Mouse (Mus musculus) cerebellum, postnatal 25 days (tissue): ENCODE data around the gene 6330409D20Rik.

Source experiments
- DNase-seq, 2 experiments: peaks; one replicate each; pipeline ENCODE4 v3.0.0; 2021; ENCODE audit warnings: mixed read lengths in 2 of 2

Gene 6330409D20Rik

DNA sequence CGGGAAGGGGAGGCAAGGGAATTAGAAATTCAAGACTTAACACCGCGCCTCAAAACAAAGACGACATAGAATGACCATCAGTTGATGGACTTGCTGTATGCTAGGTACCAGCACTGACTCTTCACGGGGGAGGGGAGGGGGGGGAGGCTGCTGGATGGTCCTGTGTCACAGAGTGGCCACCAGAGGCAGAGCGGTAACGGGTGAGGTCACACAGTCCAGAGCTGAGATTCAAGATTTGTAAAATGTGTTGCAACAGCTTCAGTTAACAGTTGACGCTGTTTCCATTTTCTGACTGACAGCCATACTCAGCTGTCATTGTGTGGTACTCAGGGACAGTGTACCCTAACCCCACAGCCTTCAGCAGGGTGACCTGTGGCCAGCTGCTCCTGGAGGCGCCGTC lies 11.4 kb upstream of the 6330409D20Rik start:
- DNase-seq, result no peak

DNA sequence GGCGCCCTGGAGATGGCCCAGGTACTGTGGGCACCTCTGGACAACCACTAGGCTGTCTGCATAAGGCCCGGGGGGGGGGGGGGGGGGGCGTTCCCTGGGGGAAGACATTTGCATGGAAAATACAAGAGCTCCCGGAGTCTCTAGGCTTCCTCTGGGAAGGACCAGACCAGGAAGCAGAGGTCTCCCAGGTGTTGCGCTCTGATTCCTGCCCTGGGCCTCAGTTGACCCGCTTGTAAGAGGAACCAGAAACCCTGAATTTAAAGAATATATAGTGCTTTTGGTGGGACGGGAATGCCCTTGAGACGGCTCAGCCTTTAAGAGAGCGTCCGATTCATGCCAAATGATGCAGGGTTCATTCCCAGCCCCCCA lies 10.8 kb upstream of the 6330409D20Rik start:
- DNase-seq, result no peak

DNA sequence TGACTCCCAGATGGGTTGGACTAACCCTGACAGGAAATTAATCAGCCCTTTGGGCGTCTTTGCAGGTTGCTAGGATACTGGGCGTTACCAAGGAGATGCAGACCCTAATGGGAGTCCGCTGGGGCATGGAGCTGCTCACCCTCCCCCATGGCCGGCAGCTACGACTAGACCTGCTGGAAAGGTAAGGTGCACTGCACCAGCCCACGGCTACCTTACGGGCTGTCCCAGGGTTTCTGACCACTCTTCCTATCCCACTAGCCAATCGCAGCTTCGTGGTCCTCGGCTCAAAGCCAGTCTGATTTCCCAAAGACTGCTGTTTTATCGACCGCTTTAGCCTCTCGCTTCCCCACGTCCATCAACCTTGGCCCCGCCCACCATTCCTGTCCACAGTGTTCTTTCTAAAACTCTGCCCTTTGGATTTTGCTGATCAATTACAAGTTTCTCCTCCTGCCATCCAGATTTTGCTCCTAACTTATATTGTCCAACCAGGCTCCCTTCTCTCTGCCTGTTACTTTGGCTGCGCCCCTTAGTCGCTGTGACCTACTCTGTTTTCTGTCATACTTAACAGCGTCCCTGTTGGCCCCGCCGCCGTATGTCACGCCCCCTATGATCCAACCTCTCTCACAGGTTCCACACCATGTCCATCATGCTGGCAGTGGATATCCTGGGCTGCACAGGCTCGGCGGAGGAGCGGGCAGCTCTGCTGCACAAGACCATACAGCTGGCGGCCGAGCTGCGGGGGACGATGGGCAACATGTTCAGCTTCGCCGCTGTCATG lies 10.3 kb upstream of the 6330409D20Rik start:
- no peak for DNase-seq

DNA sequence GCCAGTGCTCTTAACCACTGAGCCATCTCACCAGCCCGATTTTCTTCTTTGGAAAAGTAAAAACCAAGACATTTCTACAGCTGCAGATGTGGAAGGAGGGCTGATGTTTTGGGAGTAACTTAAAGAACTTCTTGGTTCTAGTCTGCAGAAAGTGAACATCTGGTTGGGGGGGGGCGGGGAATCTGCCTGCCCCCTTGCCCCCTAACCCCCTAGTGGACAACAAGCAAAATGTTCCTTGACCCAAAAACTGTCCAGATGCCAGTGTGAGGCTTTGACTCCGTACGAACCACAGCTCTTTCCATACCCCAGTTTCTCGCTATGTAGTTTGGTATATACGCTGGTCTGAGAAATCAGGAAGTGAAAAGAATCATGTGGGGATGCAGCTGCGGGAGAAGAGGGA lies 9.4 kb upstream of the 6330409D20Rik start:
- DNase-seq, result no peak

DNA sequence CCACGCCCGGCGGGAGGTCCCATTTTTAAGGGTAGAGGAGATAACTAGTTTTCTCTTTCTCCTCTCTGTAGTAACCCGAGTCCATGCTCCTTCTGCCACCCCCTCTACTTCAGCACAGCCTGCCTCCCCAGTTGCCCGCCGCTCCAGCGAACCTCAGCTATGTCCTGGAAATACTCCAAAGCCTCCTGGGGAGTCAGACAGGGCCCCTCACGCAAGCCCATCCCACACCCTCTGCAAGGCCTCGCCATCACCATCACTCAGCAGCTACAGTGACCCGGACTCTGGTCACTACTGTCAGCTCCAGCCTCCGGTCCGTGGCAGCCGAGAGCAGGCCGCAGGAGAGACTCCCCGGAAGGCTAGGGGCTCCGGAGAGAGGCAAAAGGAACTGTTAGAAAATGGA lies 8.3 kb upstream of the 6330409D20Rik start:
- no peak for DNase-seq

DNA sequence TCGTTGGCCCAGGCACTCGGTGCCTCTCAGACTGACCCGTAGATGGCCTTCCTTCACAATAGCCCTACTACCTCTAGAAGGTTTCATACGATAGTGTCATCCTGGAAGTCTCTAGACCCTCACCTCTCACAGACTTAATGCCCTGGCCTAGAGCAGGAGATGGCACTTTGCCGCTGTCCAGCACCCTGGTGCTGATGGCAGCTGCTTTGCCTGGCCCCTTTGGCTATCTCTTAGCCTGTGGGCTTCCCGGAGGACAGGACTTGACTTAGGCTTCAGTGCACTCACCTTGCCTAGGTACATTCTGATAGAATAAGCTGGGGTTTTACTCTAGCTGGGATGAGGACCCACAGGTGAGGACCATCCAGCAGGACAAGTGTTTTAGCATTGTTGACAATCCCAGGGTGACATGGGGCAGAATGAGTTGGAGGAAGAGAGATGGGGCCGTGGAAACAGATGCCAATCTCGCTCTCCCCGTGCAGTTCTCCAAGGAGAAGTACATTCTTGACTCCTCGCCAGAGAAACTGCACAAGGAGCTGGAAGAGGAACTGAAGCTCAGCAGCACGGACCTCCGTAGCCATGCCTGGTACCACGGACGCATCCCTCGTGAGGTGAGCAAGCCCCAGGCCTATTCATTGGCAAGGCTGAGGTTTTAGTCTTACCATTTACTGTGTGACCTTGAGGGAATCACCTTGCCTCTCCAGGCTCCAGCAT lies 3.6 kb upstream of the 6330409D20Rik start:
- no peak for DNase-seq

DNA sequence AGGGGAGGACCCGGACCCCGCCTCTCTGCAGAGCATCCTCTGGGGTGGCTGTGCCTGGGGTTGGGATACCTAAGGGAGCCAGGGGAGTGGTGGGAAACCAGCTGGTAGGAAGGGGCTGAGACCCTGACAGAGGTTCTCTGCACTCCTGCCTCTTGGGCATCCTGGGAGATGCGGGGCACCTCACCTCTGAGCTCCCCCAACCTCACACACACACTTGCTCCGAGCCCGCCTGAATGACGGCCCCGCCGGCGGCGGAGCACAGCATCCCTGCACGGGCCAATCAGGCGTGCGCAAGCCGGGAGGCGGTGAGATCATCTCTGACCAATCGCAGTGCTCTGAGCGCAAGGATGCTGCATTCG lies 1.3 kb upstream of the 6330409D20Rik start:
- DNase-seq, result peak; percentile 94 to 96

DNA sequence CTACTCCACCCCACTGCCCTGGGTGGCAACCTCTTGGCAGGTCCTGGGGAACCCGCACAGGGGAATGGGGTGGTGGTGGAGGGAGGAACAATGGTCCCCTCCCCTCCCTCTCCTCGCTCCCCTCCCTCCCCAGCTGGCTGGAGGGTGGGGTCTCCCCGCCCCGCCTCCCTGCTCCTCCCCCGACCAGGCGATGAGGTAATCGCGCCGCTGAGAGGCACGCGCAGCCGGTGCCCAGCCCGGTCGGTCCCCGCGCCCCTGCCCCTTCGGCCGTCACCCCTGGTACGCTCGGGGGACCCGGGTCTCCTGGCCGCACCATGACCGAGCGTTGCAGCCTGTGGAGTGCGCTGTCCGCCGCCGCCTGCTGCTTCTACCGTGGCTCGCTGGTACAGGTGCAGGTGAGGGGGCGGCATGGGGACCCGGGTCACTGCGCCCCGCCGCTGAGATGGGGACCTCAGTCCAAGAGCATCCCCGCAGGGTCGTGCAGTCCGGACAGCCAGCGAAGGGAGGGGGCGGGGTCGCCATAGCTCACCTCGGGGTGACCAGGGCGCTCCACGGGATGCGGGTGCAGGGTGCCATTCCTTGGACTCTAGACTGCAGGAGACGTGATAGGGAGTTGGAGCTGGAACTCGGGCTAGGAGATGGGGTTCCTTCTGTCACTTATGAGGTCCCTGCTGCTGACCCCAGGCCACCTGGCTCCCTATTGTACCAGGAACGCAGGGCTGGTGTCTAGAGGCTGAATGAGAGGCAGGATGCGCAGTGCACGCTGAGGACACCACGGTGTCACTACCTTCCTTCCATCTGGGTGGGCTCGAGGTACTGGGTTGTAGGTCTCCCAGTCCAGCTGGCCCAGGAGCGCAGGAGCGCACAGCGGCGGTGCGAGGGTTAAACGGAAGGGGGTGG lies 707 bp upstream of the 6330409D20Rik start:
- peak; percentile 85 to 90 for DNase-seq

DNA sequence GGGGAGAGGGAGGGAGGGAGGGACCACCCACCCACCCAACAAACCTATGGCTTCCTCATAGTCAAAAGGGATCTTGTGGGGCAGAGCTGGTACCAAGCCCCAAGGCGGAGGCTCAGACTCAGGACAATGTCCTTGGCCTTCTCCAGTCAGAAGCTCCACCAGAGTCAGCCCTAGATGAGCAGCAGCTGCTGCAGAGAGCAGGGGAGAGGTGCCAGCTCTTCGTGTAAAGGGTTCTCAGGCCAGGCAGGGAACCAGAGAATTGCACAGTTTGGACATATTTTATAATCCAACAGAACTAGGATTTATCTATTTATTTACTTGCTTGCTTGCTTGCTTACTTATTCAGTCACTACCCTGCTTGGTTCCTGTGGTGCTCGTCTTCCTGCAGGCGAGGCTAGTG lies 1.5 kb downstream of the 6330409D20Rik start:
- DNase-seq, result no peak

DNA sequence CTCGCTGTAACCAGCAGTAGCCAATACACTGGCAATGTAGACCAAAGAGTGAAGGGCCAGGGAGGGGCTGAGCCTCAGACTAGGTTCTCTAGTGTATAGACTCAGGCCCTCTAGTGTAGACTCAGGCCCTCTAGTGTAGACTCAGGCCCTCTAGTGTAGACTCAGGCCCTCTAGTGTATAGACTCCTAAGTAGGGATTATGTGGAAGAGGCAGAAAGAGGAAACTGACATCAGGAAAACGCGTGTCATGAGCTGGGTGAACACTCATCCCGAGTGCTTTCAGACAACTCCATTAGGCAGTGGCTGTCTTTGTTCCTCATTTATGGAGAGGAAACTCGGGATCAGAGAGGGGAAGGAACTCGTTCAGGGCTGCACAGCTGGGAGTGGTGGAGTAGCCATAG lies 3.8 kb downstream of the 6330409D20Rik start:
- no peak for DNase-seq

DNA sequence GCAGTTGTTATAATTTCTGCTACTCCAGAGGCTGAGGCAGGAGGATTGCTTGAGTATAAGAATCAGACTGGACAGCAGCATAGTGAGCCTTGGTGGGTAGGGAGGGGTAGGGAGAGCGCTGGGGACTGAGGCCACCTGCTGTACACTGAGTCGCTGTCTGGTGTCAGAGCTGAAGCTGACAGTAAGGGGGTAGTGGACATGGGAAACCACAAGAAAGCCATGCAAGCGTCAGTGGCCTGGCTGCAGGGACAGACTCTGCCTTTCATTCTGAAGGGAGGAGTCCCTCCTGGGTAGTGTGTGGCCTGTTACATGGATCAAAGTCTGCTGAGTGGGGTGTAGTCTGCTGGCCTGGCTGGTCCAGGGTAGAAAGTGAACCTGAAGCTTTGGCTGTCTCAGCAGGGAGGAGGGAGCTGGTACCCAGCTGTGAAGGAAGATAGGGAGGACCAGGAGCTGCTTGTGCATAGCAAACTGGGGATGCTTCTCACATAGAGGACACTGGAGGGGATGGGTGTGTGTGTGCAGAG lies 4.4 kb downstream of the 6330409D20Rik start:
- no peak for DNase-seq

DNA sequence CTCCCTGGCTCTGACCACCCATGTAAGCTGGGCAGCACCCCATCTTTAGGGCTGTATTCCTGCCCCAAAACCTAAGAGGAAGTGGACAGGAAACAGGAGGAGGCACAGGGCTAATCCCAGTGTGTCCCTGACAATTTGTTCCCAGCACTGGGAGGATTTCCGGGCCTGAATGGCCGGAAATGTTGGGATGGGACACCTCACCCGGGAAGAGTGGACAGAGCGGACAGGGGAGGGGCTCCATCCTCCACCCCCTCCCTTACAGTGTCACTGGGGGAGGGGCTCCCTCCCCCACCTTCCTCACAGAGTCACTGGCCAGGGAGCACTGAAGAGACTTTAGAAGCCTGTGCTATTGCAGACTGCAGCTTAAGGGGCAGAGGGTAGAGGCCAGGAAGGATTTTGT lies 5.9 kb downstream of the 6330409D20Rik start:
- DNase-seq, result no peak

DNA sequence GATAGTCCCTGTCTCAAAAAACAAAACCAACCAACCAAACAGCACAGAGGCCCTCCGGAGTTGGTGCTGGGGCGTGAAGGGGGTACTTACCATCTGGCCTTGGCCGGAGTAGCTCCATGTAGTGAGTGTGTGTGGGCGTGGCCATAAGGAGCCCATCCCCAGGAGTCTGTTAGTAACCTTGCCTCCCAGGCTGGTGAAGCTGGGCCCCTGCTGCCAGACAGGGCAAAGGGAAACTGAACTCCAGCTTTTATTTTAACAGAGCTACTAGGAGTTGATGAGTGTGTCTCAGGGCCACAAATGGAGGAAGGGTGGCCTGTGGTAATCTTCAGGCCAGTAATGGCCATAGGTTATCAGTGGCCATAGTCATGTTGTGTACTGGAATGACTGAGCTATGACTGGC lies 6.3 kb downstream of the 6330409D20Rik start:
- no peak for DNase-seq

DNA sequence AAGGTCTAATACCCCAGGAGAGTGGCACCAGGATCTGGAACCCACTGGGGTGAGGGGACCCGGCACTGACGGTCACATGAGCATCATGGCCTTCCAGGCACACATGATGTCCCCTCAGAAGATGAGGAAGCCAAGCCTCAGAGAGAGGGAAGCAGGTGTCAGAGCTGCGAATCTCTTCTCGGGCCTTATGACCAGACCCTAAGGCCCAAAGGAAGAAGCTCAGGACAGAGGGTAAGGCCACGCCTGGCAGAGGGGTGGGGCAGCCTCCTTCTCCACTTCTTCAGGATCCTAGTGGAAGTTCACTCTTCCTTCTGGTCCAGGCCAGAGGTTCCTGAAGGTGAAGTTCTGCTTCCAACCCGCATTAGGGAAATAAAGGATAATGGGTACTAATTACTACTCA lies 8.1 kb downstream of the 6330409D20Rik start:
- DNase-seq, result no peak

DNA sequence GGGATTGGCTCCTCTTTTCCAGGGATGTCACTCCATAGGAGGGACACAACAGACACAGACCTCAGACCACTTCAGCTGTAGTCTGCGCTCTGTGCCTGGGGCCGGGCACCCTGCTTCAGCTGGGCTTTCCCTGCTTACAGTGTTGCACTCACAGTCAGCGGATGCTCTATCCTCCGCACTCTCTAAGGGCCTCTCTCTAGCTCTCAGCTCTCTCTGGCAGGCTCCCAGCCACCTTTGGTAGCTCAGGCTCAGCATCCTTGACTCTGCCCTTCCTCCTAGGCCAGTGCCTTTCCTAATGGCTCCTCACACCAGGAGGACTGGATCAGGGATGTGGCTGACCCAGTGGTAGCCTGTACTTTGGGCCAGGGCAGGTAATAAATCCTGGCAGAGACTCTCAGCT lies 8.9 kb downstream of the 6330409D20Rik start:
- no peak for DNase-seq

DNA sequence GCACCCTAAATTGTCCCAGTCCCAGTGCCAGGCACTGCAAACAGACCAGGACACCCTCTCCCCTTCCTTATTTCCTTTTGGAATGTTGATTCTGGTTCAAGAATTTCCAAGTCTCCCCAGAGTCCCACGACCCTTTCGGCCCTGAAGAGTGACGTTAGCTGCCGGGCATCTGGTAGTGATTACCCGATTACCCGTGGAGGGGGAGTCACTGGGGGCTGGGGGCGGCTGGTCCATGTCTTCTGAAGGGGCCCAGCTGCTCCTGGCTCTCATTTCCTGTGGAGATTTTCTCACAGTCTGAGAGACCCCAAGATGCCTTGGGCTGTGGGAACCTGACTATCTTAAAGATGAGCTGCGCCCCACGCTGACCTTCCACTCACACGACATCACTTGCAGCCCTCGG lies 10.0 kb downstream of the 6330409D20Rik start:
- no peak for DNase-seq

DNA sequence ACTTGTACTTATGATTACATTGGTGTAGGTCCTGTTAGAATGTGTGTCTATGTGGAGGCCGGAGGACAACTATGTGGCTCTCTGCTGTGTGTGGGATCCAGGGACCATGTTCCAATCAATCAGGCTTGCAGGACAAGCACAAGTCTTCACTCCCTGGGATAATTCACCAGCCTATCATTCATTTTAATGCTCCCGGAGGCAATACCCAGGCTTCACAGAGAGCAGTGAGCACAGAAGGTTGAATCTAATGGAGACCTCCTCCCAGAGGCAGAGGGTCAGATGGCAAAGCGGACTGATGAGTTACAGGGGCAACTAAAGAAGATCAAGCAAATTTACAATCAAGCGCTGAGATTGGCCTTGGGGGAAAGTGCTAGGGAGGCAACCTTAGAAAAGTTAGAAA lies 11.3 kb downstream of the 6330409D20Rik start:
- DNase-seq, result no peak

DNA sequence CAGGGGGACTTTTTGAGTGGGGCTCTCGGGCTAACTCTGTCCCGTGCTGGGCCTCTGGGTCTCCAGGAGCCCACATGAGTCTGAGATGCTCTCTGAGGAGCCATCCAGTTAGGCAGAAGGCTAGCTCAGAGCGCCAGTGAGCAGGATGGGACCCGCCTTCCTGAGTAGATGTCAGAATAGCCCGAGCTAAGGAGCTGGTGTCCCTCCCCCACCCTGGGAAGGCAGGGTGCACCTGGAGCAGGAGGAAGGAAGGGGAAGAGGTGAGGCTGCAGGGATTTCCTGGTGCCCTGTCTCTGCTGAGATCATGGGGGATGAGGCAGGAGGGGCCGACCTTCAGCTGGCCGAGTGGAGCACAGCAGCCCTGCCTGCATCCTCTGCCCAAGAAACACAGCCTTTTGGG lies 12.4 kb downstream of the 6330409D20Rik start:
- DNase-seq, result no peak

DNA sequence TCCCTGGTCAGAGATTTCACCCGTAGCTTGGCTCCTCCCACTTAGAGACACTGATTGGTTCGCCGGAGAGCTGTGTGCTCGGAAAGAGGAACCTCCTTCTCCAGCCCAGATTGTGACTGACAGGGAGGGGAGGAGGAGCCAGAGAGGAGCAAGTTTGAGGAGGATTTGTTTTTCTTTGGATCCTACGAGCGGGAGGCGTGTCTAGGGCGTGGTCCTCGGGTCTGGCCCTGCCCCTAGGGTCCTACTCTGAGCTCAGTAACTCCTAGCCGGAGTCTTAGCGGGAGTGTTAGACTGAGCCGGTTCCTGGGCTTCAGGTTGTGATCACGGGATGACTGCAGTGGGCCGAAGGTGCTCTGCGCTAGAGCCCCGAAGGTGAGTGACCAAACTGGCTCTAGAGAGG lies 13.4 kb downstream of the 6330409D20Rik start:
- peak; percentile 83 to 86 for DNase-seq

DNA sequence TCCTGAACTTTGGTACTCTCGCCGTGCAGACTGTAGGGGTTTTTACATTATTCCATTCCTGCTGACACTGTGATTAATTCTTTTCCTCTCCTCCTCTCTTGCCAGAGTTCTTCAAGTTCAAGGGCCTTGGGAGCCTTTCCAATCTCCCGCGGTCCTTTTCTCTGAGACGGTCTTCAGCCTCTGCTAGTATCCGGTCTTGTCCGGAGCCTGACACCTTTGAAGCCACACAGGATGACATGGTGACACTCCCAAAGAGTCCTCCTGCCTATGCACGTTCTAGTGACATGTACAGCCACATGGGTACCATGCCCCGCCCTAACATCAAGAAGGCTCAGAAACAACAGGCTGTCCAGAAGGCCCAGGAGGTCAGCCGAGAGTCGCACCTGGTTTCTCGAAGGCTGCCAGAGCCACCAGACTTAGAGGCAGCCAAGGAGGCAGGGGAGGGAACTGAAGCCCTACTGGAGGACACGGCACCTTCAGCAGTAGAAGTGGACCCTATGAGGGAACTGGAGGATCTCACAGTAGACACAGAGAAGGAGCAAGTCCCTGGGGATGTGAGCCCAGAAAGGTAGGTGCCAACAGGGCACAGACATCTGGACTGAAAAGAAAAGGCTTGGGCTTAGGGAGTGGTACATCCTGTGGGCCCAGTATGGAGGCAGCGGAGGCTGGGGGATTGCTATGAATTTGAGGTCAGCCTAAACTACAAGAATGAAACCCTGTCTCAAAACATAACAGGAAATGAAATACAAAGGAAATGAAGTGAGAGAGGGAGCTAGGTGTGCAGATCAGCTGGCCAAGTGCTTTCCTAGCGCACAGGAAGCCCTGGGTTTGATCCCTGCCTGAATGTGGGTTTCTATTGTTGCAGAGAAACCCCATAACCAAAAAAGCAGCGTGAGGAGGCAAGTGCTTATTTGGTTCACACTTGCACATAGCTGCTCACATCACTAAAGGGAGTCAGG lies 15.7 kb downstream of the 6330409D20Rik start:
- no peak for DNase-seq

DNA sequence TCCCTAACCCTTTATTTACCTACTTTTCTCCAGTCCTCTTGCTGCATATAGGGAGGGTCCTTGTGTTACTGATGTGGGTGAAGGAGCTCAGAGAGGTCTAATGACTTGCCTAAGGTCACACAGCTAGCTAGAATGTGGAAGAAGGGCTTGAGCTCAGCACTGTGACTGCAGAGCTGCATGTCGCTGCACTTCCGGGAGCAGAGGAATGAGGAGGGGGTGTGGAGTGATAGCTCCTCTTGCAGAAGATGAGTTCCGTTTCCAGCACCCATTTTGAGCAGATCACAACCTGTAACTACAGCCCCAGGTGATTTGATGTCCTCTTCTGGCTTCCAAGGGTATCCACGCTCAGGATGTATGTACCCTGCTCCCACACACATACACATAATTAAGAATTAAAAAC lies 16.7 kb downstream of the 6330409D20Rik start:
- DNase-seq, result no peak

DNA sequence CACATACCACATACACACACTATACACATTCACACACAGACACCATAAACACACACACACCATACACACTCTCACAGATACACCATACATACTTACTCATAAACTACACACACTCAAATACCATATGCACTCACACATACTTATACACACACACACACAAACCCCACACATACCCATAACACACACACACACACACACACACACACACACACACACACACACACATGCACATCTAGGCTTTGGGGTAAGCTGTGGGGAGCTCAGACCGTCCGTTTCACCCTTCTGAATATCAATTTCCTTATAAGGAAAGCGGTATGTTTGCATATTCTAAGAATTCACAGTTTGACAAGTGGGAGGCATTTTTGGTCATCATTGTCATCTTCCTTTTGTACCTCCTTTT lies 18.2 kb downstream of the 6330409D20Rik start:
- DNase-seq, result no peak
